Mouse (Mus musculus) kidney, adult 2 months (tissue): ENCODE results near the gene Zfp706. TPM values are rescaled to one million over a fixed set of nuclear protein-coding genes. Genes with fewer than 3 reads are reported as not detected.

Experiments
- DNase-seq: peaks from one replicate; pipeline ENCODE4 v3.0.0; 2021
- H3K27ac ChIP-seq: fragments of 200-500 bp; 2 replicates; pipeline ENCODE4 v1.5.1; 2012; ENCODE audit warnings: low read depth, low read length, control low read depth, inconsistent platforms; ENCODE audit not compliant: insufficient read depth
- H3K27me3 ChIP-seq: fragments of 200-500 bp; replicated peaks from 2 replicates; pipeline ENCODE4 v1.6.1; 2012; ENCODE audit warnings: mild to moderate bottlenecking, moderate library complexity, low read length, inconsistent platforms; ENCODE audit not compliant: control insufficient read depth, insufficient read depth
- H3K36me3 ChIP-seq: fragments of 200-500 bp; 2 replicates; pipeline ENCODE4 v1.6.1; 2012; ENCODE audit warnings: mild to moderate bottlenecking, moderate library complexity, low read length, inconsistent platforms; ENCODE audit not compliant: control insufficient read depth, insufficient read depth
- H3K4me1 ChIP-seq: fragments of 200-500 bp; 2 replicates; pipeline ENCODE4 v1.6.1; 2011; ENCODE audit warnings: low read length; ENCODE audit not compliant: control insufficient read depth, insufficient read depth
- H3K4me3 ChIP-seq: fragments of 200-500 bp; 2 replicates; pipeline ENCODE4 v1.5.1; 2011; ENCODE audit warnings: mild to moderate bottlenecking, low read depth, low read length, control low read depth; ENCODE audit not compliant: insufficient read depth
- CTCF ChIP-seq: fragments of 200-500 bp; conservative IDR thresholded peaks from 2 replicates; pipeline ENCODE4 v1.5.1; 2011; ENCODE audit warnings: low read depth, mild to moderate bottlenecking, control low read depth, low read length, moderate library complexity, mixed read lengths; ENCODE audit not compliant: insufficient read depth, insufficient read length
- POLR2A ChIP-seq: fragments of 200-500 bp; IDR thresholded peaks from one replicate; pipeline ENCODE4 v1.6.1; 2011; ENCODE audit warnings: low read depth, low read length, control low read depth
- WGBS: fragments of 180-500 bp; shearing (Covaris S2); methylation state at CpG from one replicate; pipeline ENCODE4 v1.1.7; 2018; 5-methylcytosine and 5-hydroxymethylcytosine counted together
- polyA plus RNA-seq: library from polyadenylated mRNA; depleted of rRNA; stranded (reverse); fragments of >200 nt; gene quantifications from 2 replicates; pipeline ENCODE4 v1.2.3, GENCODE M21; 2012

The Zfp706 gene
- polyA plus RNA-seq, 1 experiment: 82.2 TPM

DNA sequence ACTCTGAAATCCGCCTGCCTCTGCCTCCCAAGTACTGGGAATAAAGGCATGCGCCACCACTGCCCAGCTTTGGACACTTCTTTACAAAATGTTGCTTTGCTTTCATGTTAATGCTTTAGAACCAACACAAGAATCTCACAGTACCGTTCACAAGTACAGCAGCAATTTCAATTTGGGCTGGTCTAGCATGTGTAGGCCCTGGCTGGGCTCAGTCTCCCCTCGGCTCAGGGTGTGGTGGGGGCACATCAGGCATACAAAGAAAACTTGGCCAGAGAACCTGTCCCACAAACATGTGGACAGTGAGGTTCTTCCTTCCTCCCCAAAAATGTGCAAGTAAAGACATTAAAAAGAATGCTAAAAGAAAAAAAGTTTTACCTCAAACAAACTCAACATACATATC, 12.4 kb downstream of the Zfp706 start:
- Histone ChIP-seq H3K27me3 (no peaks in the 10 kb centered on the region), H3K4me3 (no peak overlapping the region), H3K4me1 (peaks cover 10% of the 10 kb centered on the region; the same call in 1 of the 2 replicates), H3K27ac (no peak overlapping the region), H3K36me3 (peaks cover 11% of the 10 kb centered on the region)
- TF ChIP-seq POLR2A: no peak
- no peak for TF ChIP-seq CTCF
- DNase-seq: no peak
- 93% methylated on average over 4 of the region's 4 CpGs for WGBS

DNA sequence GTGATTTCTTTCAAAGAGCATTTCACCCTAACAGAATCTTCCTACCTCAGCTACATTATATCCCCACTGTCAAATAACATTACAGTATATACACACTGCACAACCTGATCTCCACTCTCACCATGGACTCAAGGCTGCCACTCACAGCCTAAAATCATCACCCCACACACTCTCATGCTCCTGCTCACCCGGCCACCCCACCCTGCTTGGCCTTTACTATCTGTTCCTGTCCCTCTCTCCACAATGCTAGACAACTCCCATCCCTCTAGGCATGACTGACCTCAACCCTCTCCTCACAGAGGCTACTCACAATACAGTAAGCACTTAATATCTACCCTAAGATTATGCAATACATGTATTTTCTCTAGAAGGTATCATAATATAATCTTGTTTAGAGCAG, 12.9 kb downstream of the Zfp706 start:
- no peak for TF ChIP-seq POLR2A
- no peak for TF ChIP-seq CTCF
- H3K4me3 ChIP-seq: no peak overlapping the region
- 65% methylated on average over 1 of the region's 1 CpGs for WGBS
- no peak for DNase-seq
- H3K27ac ChIP-seq: no peak overlapping the region
- H3K4me1 ChIP-seq: peaks cover 10% of the 10 kb centered on the region; the same call in 1 of the 2 replicates
- H3K36me3 ChIP-seq: peaks cover 10% of the 10 kb centered on the region; the same call in 1 of the 2 replicates
- no peaks in the 10 kb centered on the region for H3K27me3 ChIP-seq

DNA sequence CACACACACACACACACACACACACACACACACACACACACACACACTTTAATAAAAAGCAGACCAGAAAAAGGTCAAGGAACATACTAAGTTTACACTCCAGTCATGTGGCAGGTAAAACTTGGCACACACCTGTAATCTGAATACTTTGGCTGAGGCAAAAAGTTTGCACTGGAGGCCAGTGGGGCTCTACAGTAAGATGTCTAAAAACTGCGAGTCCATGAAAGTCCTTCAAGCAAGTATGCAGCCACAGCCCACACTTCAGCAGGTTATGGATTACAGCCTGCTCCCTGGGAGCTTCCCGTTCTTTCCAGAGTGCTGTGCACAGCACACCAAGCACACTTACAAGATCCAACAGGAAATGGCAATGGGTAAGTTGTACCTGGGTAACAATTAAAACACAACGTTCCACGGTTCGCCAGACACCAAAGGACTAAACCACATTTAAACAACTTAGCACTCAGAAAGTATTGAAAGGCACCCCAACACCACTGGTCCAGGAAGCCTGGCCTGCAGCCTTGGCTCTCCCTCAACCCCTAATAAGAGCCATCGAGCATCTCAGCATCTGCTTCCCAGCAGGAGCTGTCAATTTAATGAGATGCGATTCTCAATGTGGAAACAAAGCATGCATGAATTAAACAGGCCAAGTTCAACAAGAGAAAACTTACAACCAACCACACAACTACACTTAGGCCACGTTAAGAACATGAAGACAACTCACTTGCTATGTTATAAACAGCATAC, 14.0 kb downstream of the Zfp706 start:
- WGBS: 58% methylated on average over 8 of the region's 8 CpGs
- no peaks in the 10 kb centered on the region for H3K27me3 ChIP-seq
- H3K36me3 ChIP-seq: peaks cover 9% of the 10 kb centered on the region; the same call in 1 of the 2 replicates
- TF ChIP-seq CTCF: no peak
- peak overlapping the region; percentile 40; the same call in 1 of the 2 replicates for H3K27ac ChIP-seq
- DNase-seq: no peak
- H3K4me3 ChIP-seq: no peak overlapping the region
- peaks cover 10% of the 10 kb centered on the region; the same call in 1 of the 2 replicates for H3K4me1 ChIP-seq

DNA sequence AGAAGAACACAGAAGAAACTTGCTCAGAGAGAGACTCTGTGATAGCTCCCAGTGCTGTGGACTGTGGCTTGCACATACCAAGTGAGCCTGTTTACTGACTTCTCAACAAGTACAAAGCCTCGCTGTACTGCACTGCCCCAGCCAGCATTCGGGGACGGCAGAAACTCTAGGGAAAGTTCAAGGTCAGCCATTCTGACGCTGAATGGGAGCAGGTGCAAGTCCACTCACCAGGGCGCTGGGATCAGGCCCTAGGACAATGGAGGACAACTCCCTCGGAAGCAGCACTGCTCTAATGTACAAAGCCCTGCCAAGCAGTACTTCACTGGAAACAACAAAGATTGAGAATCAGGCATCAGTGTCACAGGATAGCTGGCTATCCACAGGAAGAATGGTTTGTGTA, 16.2 kb downstream of the Zfp706 start:
- 50% methylated on average over 6 of the region's 6 CpGs for WGBS
- peak overlapping the region; percentile 19 for H3K27ac ChIP-seq
- TF ChIP-seq POLR2A: no peak
- TF ChIP-seq CTCF: no peak
- peaks cover 13% of the 10 kb centered on the region; the same call in 1 of the 2 replicates for H3K4me1 ChIP-seq
- no peaks in the 10 kb centered on the region for H3K36me3 ChIP-seq
- peak; percentile 54 for DNase-seq
- H3K4me3 ChIP-seq: no peak overlapping the region
- H3K27me3 ChIP-seq: no peaks in the 10 kb centered on the region

DNA sequence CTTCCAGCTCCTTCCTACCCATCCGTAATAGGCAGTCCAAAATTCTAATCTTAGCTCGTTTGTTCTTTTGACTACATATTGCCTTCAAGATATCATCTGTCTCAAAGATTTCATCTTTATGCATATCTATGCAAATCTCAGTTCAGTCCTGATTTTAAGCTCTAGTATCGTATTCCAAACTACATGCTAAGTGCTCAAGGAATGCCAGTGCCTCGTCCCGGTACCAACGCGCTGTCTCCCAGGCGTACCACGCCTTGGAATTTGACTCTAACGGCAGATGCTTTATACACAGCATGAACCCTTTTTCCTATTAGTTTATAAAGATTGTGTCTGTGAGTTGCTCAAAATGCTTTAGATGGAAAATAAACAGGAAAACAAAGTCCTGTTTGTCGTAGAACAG, 17.7 kb downstream of the Zfp706 start:
- WGBS: 78% methylated on average over 11 of the region's 11 CpGs
- H3K4me1 ChIP-seq: peaks cover 18% of the 10 kb centered on the region; the same call in 1 of the 2 replicates

DNA sequence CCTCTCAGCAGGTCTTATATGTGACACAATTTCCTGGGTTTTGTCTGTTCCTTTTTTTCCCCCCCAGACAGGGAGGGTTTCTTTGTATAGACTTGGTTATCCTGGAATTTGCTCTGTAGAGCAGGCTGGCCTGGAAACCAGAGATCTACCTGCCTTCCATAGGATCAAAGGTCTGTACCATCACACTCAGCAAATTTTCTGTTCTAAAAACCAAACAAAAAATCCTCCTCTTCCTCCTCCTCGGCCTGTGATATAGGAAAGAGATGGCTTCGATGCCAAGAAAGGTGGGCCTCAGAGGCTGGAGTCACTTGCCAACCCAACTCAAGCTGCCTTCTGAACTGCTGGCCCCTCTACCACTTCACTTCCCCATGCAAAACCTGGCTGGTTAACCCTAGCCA, 18.9 kb downstream of the Zfp706 start:
- Histone ChIP-seq H3K4me1 (peaks cover 17% of the 10 kb centered on the region; the same call in 1 of the 2 replicates), H3K27me3 (no peaks in the 10 kb centered on the region), H3K36me3 (no peaks in the 10 kb centered on the region), H3K27ac (no peak overlapping the region), H3K4me3 (no peak overlapping the region)
- DNase-seq: no peak
- WGBS: 73% methylated on average over 2 of the region's 2 CpGs
- TF ChIP-seq POLR2A (no peak), CTCF (no peak)

More for the DNA sequence above, 17.7 kb downstream of the Zfp706 start:
- TF ChIP-seq CTCF: no peak
- no peak for TF ChIP-seq POLR2A
- Histone ChIP-seq H3K36me3 (no peaks in the 10 kb centered on the region), H3K27me3 (no peaks in the 10 kb centered on the region), H3K27ac (no peak overlapping the region), H3K4me3 (no peak overlapping the region)
- DNase-seq: no peak

DNA sequence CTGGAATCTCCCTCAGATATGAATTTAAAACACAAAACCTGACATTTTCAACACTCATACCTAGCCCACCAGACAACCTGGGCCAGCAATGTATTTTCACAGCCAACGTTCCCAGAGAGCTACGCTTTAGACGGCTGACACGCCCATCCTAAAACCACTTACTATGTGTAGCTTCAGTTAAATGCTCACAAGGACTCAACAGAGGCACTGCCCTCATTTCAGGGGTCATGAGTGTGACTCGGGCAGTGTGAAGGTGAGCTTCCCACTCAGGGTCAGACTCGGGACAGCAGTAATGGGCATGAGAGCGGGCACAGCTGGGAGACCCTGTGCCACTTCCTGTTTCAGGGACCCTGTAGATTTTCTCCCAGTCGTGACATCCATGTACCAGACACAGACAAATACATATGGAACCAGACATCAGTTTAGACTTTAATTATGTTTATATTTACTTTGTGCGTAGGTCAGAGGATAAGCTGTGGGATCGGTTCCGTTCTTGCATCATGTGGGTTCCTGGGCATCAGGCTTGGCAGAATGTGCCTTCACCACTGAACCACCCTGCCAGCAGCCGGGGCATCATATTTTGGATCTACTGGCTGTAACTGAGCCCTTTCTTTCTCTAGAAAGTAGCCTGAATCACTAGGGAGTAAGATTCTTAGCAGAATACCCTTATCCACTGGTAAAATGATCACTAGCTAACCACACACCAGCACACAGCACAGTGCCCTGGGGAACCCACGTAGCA, 19.4 kb downstream of the Zfp706 start:
- H3K4me3 ChIP-seq: no peak overlapping the region
- H3K4me1 ChIP-seq: peaks cover 17% of the 10 kb centered on the region; the same call in 1 of the 2 replicates
- DNase-seq: no peak
- H3K27ac ChIP-seq: no peak overlapping the region
- no peaks in the 10 kb centered on the region for H3K27me3 ChIP-seq
- H3K36me3 ChIP-seq: no peaks in the 10 kb centered on the region
- WGBS: 77% methylated on average over 13 of the region's 13 CpGs
- no peak for TF ChIP-seq CTCF
